Mouse (Mus musculus): ENCODE measurements around the gene Gbp8. TPM values are rescaled to one million over a fixed set of nuclear protein-coding genes. Genes with fewer than 3 reads are reported as not detected.

Gene Gbp8
- polyA plus RNA-seq, 1 experiment from 2014 or later: 1.5 TPM

DNA sequence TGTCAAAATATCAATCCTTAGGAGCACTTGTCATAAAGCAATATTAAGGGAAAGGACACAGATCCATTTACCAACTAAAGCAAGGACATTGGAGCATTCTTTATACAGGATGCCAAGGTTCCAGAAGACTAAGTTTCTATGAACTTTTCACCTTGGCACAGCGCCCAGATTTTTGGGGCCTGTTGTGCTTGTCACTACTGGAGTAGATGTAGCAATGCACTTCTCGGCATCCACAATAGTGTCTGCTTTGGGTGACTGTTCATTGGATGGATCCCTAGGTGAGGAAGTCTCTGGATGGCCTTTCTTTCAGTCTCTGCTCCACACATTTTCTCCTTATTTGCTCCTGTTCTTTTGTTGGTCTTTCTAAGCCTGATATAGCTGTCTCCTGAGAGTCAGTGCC lies 107.0 kb downstream of the Gbp8 start:
- Histone ChIP-seq H3K9me3 (ENCODE audit: control insufficient read depth) (no peaks in the 10 kb centered on the region), H3K36me3 (ENCODE audit: control insufficient read depth, insufficient read depth) (no peaks in the 10 kb centered on the region), H3K9ac (ENCODE audit: low read depth, low read length) (no peak overlapping the region), H3K4me2 (replicated peaks; ENCODE audit: low read depth) (no peak overlapping the region), H3K4me3 (ENCODE audit: low read depth, low read length) (no peak overlapping the region), H3K27ac (ENCODE audit: low read depth, low read length) (no peak overlapping the region), H3K27me3 (replicated peaks; ENCODE audit: control insufficient read depth, insufficient read depth, low read length) (no peaks in the 10 kb centered on the region), H3K4me1 (replicated peaks; ENCODE audit: control insufficient read depth, insufficient read depth, low read length) (no peaks in the 10 kb centered on the region)
- no peak for ATAC-seq
- TF ChIP-seq CTCF (IDR thresholded peaks at IDR 0.05; ENCODE audit: low read depth): no peak
- 78% methylated on average over 2 of the region's 2 CpGs for WGBS

DNA sequence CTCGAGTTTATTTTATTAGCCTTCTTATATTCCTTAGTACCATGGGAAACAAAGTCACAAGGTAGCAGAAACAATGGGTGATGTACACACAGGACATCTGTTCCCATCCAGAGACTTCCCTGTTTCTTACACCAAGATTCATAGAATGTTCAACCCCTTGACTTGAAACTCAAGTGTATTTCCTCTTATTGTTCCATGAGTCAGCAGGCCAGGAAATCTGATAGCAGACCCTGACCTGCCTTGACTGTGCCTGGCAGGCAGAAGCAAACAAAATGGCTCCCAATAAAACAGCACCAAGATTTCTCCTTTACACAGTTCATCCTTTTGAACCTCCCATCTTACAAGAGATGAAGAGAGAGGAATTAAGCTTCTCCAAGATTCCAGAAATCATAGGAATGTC lies 126.8 kb downstream of the Gbp8 start:
- 74% methylated on average over 1 of the region's 1 CpGs for WGBS
- Histone ChIP-seq H3K27ac (ENCODE audit: low read depth, low read length) (no peak overlapping the region), H3K36me3 (ENCODE audit: control insufficient read depth, insufficient read depth) (no peaks in the 10 kb centered on the region), H3K4me2 (replicated peaks; ENCODE audit: low read depth) (no peak overlapping the region), H3K27me3 (replicated peaks; ENCODE audit: control insufficient read depth, insufficient read depth, low read length) (no peaks in the 10 kb centered on the region), H3K9ac (ENCODE audit: low read depth, low read length) (no peak overlapping the region), H3K4me3 (ENCODE audit: low read depth, low read length) (no peak overlapping the region), H3K9me3 (ENCODE audit: control insufficient read depth) (no peaks in the 10 kb centered on the region), H3K4me1 (replicated peaks; ENCODE audit: control insufficient read depth, insufficient read depth, low read length) (no peaks in the 10 kb centered on the region)
- ATAC-seq: no peak
- no peak for TF ChIP-seq CTCF (IDR thresholded peaks at IDR 0.05; ENCODE audit: low read depth)

DNA sequence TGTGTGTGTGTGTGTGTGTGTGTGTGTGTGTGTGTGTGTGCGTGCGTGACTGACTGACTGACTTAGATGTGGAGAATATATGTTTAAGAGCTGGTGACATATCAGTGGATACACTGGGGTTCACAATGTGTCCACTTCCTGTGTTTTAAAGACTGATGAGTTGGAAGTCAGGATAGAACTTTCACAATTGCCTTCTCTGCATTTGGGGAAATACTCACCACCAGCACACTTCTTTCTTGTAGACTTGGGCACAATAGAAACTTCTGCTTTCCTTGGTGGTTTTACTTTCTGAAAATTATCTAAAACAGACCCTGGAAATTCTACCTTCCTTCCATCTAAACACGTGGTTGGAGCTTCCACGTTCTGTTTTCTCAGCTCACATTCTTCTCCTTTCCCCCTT lies 127.8 kb downstream of the Gbp8 start:
- H3K4me1 ChIP-seq (replicated peaks; ENCODE audit: control insufficient read depth, insufficient read depth, low read length): no peaks in the 10 kb centered on the region
- no peak for TF ChIP-seq CTCF (IDR thresholded peaks at IDR 0.05; ENCODE audit: low read depth)
- H3K36me3 ChIP-seq (ENCODE audit: control insufficient read depth, insufficient read depth): no peaks in the 10 kb centered on the region
- H3K9me3 ChIP-seq (ENCODE audit: control insufficient read depth): no peaks in the 10 kb centered on the region
- no peak overlapping the region for H3K27ac ChIP-seq (ENCODE audit: low read depth, low read length)
- H3K9ac ChIP-seq (ENCODE audit: low read depth, low read length): no peak overlapping the region
- ATAC-seq: no peak
- no peak overlapping the region for H3K4me2 ChIP-seq (replicated peaks; ENCODE audit: low read depth)
- no peaks in the 10 kb centered on the region for H3K27me3 ChIP-seq (replicated peaks; ENCODE audit: control insufficient read depth, insufficient read depth, low read length)
- WGBS: 79% methylated on average over 4 of the region's 4 CpGs
- no peak overlapping the region for H3K4me3 ChIP-seq (ENCODE audit: low read depth, low read length)

DNA sequence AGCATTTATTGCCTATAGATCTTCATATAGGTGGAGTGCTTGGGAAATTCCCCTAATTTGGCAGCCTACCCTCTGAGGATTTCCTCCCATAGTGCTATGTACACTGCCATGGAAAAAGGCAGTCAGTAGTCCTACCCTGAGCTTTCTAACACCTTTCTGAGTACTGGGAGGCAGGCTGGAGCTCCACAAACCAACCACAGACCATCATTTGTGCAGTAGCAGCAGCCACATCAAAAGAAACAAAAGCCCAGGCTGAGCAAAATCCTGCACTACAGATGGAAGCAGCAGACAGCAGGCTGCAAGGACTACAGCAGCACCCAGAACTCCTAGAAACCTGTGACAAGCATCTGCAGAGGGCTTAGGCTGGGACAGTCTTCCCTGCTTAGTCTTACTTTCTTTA lies 129.0 kb downstream of the Gbp8 start:
- ATAC-seq: no peak
- TF ChIP-seq CTCF (IDR thresholded peaks at IDR 0.05; ENCODE audit: low read depth): no peak

DNA sequence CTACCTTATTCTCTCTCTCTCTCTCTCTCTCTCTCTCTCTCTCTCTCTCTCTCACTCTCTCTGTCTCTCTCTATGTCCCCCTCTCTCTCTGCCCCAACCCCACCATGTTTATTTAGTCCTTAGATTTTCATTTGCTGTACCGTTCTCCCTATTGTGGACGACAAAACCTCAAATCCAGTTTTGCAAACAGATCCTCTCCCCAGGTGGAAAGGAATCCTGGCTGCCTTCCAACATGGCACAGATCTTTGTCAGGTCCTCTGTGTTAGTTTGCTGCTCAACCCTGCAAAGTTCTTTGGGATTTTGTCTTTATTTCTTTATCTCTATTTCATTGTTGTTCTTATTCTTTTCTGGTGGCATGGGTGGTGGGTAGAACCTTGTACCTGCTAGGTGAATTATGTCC lies 149.9 kb downstream of the Gbp8 start:
- Histone ChIP-seq H3K4me2 (replicated peaks; ENCODE audit: low read depth) (no peak overlapping the region), H3K27ac (ENCODE audit: low read depth, low read length) (no peak overlapping the region), H3K9ac (ENCODE audit: low read depth, low read length) (no peak overlapping the region), H3K4me3 (ENCODE audit: low read depth, low read length) (no peak overlapping the region), H3K27me3 (replicated peaks; ENCODE audit: control insufficient read depth, insufficient read depth, low read length) (no peaks in the 10 kb centered on the region), H3K36me3 (ENCODE audit: control insufficient read depth, insufficient read depth) (no peaks in the 10 kb centered on the region), H3K9me3 (ENCODE audit: control insufficient read depth) (no peaks in the 10 kb centered on the region), H3K4me1 (replicated peaks; ENCODE audit: control insufficient read depth, insufficient read depth, low read length) (no peaks in the 10 kb centered on the region)
- WGBS: 64% methylated on average over 2 of the region's 2 CpGs
- ATAC-seq: no peak
- no peak for TF ChIP-seq CTCF (IDR thresholded peaks at IDR 0.05; ENCODE audit: low read depth)

More for the DNA sequence above, 129.0 kb downstream of the Gbp8 start:
- H3K9me3 ChIP-seq (ENCODE audit: control insufficient read depth): no peaks in the 10 kb centered on the region
- H3K4me2 ChIP-seq (replicated peaks; ENCODE audit: low read depth): no peak overlapping the region
- H3K9ac ChIP-seq (ENCODE audit: low read depth, low read length): no peak overlapping the region
- H3K36me3 ChIP-seq (ENCODE audit: control insufficient read depth, insufficient read depth): no peaks in the 10 kb centered on the region
- no peak overlapping the region for H3K4me3 ChIP-seq (ENCODE audit: low read depth, low read length)
- no peak overlapping the region for H3K27ac ChIP-seq (ENCODE audit: low read depth, low read length)
- no peaks in the 10 kb centered on the region for H3K27me3 ChIP-seq (replicated peaks; ENCODE audit: control insufficient read depth, insufficient read depth, low read length)
- no peaks in the 10 kb centered on the region for H3K4me1 ChIP-seq (replicated peaks; ENCODE audit: control insufficient read depth, insufficient read depth, low read length)

DNA sequence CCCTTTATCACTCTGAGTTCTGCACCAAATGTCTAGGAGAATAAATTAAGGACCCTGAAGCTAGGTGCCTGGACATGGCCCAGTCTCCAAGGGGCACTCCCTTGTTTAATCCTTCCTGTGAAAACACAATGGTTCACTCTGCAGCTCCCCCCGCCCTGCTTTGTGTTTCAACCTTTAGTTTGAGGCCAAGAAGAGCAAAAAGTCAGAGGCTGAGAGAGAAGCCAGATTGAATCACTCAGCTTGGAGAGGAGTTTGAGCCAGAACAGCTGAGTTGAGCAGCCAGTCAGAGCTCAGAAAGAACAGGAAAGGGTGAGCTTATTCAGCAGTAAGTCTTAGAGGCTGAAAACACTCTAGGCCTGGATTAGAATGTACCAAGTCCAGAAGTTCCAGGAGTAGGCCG lies 151.3 kb downstream of the Gbp8 start:
- Histone ChIP-seq H3K9ac (ENCODE audit: low read depth, low read length) (no peak overlapping the region), H3K4me3 (ENCODE audit: low read depth, low read length) (no peak overlapping the region)
- ATAC-seq: no peak

DNA sequence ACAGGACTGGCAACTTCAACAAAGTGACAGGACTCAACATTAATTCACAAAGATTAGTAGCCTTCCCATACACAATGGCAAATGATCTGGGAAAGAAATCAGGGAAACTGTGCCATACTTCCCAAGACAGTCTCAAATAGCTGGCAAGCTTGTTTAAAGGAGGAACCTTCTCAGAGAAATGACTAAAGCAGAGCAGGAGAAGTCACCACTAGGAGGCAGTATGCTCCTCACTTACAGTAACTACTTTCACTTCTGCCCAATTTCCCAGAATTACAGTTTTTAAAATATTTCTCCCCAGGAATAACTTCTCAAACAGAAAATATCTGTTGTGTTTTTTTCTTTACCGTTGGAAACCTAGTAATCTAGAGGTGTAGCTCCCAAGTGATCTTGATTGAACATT lies 152.6 kb downstream of the Gbp8 start:
- Histone ChIP-seq H3K27ac (ENCODE audit: low read depth, low read length) (no peak overlapping the region), H3K27me3 (replicated peaks; ENCODE audit: control insufficient read depth, insufficient read depth, low read length) (no peaks in the 10 kb centered on the region), H3K4me3 (ENCODE audit: low read depth, low read length) (no peak overlapping the region), H3K4me2 (replicated peaks; ENCODE audit: low read depth) (no peak overlapping the region), H3K9ac (ENCODE audit: low read depth, low read length) (no peak overlapping the region), H3K9me3 (ENCODE audit: control insufficient read depth) (no peaks in the 10 kb centered on the region), H3K36me3 (ENCODE audit: control insufficient read depth, insufficient read depth) (no peaks in the 10 kb centered on the region), H3K4me1 (replicated peaks; ENCODE audit: control insufficient read depth, insufficient read depth, low read length) (no peaks in the 10 kb centered on the region)
- 49% methylated on average over 1 of the region's 1 CpGs for WGBS
- no peak for ATAC-seq
- TF ChIP-seq CTCF (IDR thresholded peaks at IDR 0.05; ENCODE audit: low read depth): peak; percentile 65

More for the DNA sequence above, 151.3 kb downstream of the Gbp8 start:
- H3K27ac ChIP-seq (ENCODE audit: low read depth, low read length): no peak overlapping the region
- H3K4me2 ChIP-seq (replicated peaks; ENCODE audit: low read depth): no peak overlapping the region
- TF ChIP-seq CTCF (IDR thresholded peaks at IDR 0.05; ENCODE audit: low read depth): no peak
- H3K9me3 ChIP-seq (ENCODE audit: control insufficient read depth): no peaks in the 10 kb centered on the region
- no peaks in the 10 kb centered on the region for H3K27me3 ChIP-seq (replicated peaks; ENCODE audit: control insufficient read depth, insufficient read depth, low read length)
- H3K36me3 ChIP-seq (ENCODE audit: control insufficient read depth, insufficient read depth): no peaks in the 10 kb centered on the region
- no peaks in the 10 kb centered on the region for H3K4me1 ChIP-seq (replicated peaks; ENCODE audit: control insufficient read depth, insufficient read depth, low read length)
- 53% methylated on average over 2 of the region's 2 CpGs for WGBS

Data from intestine, postnatal 0 days (tissue).